Mouse (Mus musculus) cortical plate, adult 2 months (tissue): ENCODE data around the gene Pdcd5.

Source experiments
- CTCF ChIP-seq: fragments of 200-500 bp; IDR thresholded peaks from 2 replicates; pipeline ENCODE4 v1.5.1; 2011; ENCODE audit warnings: mild to moderate bottlenecking, control low read depth, low read length; ENCODE audit not compliant: insufficient read depth; ENCODE audit errors: extremely low read depth
- POLR2A ChIP-seq: fragments of 200-500 bp; IDR thresholded peaks from 2 replicates; pipeline ENCODE4 v1.6.1; 2011; ENCODE audit warnings: mild to moderate bottlenecking, low read length, control low read depth; ENCODE audit not compliant: insufficient read depth; ENCODE audit errors: extremely low read depth

DNA sequence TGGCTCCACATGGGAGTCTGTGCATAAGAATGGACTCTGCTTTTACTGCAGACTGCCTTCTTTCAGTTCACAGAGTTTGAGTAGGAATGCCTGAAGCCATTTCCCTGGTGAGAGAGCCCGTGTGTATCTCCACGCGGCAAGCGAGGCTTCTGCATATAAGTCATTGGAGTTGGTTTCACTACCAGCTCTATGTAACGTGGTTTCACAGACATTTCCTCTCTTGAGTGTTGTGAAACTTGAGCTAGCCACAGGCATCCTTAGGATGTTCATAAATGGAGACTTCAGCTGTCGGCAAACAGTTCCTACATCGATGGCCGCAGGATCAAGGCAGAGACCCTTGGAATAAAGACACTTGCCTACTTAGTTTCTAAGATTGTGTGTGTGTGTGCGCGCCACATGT lies 38.1 kb downstream of the Pdcd5 start:
- TF ChIP-seq CTCF (no peak), POLR2A (no peak)
